Mouse (Mus musculus) hematopoietic multipotent progenitor cell, adult 10-12 weeks (in vitro differentiated cells): Measurements from ENCODE around the gene Klra17. TPM values are rescaled to one million over a fixed set of nuclear protein-coding genes. Genes with fewer than 3 reads are reported as not detected.

Source experiments
- polyA plus RNA-seq: library from polyadenylated mRNA; stranded (reverse); fragments of >175 nt; gene quantifications from 2 replicates; pipeline ENCODE4 v1.2.3, GENCODE M21; 2012; ENCODE audit warnings: low replicate concordance

The Klra17 gene
- polyA plus RNA-seq: 0.91 and 1.8 TPM in 2 replicates

DNA sequence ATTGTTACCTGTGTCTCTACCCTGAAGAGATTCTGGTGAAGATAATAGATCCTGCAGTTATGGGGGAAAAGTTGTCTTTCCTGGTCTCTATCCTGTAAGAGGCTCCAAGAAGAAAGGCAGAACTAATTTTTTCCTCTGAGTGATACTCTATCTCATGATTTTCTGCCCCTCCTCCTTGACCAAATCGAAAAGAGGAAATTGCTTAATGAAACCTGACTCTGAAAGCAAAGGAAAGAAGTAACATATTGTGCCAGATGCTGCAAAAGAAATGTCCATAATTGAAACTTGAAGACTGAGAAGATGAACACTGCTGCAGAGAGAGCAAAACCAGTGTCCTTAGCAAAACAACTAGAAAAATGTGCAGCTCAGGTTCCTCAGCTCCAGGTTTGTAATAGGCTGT is at the start of gene Klra17:
Klra17 (minus strand) TSS at position 124 of the 400 bp plus-strand sequence.

DNA sequence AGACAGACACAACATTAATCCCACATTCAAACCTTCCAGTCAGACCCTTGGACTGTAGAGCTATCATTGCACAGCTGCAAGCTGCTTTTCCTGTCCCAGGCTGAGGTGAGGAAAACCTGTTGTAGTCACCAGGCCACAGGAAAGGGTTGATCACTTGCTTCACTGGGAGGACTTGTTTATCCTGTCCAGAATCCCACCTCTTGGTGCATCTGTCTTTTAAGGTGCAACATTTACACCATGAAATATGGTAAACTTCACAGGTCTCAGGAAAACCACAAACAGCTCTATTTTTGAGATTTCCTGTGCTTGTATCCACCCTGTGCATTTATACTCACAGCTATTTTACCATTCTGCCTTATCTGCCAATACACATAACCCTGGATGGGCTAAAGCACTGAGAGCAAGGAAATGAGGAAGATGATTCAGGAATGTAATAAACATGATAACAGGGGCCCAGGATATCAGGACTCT is 41.0 kb upstream of the Klra17 start, which contains the start of gene Klra5:
Klra5 (minus strand) TSS at position 175 of the 471 bp plus-strand sequence.

DNA sequence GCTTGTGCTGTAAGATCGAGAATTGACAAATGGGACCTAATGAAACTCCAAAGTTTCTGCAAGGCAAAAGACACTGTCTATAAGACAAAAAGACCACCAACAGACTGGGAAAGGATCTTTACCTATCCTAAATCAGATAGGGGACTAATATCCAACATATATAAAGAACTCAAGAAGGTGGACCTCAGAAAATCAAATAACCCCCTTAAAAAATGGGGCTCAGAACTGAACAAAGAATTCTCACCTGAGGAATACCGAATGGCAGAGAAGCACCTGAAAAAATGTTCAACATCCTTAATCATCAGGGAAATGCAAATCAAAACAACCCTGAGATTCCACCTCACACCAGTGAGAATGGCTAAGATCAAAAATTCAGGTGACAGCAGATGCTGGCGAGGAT is 14.1 kb downstream of the Klra17 start, which contains the start of gene Gm17631:
Gm17631 (plus strand) TSS at position 301 of the 400 bp plus-strand sequence.

DNA sequence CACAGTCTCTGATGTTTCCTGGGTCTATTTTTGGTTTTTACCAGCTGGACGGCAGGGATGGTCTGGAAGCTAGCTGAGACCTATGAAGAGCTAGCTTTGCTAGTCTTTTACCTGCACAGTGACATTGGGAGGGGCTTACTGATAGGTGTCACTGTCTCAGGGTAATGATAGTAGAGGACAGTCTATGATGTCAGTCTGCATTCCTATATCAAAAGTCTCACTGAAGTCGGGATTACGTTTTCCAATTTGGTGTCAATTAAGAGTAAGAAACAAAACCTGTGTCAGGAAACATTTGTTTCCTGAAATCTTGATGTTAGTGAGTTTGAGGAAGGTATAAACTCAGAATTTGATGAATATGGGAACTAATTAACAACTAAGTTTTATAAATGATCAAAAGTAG is 92.3 kb downstream of the Klra17 start, which contains the start of gene Gm156:
Gm156 (minus strand) TSS at position 101 of the 400 bp plus-strand sequence.

Other genes starting within 250 kb of the Klra17 start
- 0.36 TPM in 1 of 2 replicates, not detected in the other for gene Klrc3, start 233.3 kb downstream of the Klra17 start, polyA plus RNA-seq
- gene Klrc2, start 216.0 kb downstream of the Klra17 start, polyA plus RNA-seq: 0.08 and 0.15 TPM in 2 replicates
- gene Klrc1, start 197.7 kb downstream of the Klra17 start, polyA plus RNA-seq: 3.2 and 5.7 TPM in 2 replicates
- gene Klri1, start 159.5 kb downstream of the Klra17 start, polyA plus RNA-seq: 0.28 and 1.3 TPM in 2 replicates
- 0.23 and 0.52 TPM in 2 replicates for gene Klri2, start 136.2 kb downstream of the Klra17 start, polyA plus RNA-seq
- not detected in 2 replicates for gene Gm156, start 92.4 kb downstream of the Klra17 start, polyA plus RNA-seq
- not detected in 2 replicates for gene Gm17631, start 14.0 kb downstream of the Klra17 start, polyA plus RNA-seq
- not detected in 2 replicates for gene Klra5, start 41.0 kb upstream of the Klra17 start, polyA plus RNA-seq
- not detected in 2 replicates for gene Klra6, start 150.3 kb upstream of the Klra17 start, polyA plus RNA-seq
- not detected in 2 replicates for gene Klra4, start 190.6 kb upstream of the Klra17 start, polyA plus RNA-seq